Comparison of ENCODE assay signal across 8 mouse cellular contexts in genomic region chr8:111644286-111645051, GRCm38 (mm10). TPM values are rescaled to one million over a fixed set of nuclear protein-coding genes. Genes with fewer than 3 reads are reported as not detected.
DNase-seq lines count a peak whose midpoint lies in the region; ATAC-seq and TF ChIP-seq lines count a peak whose summit lies in the region.
"Not testable (repeated sequence)": the region's sequence is repeated elsewhere in the genome, so short reads cannot be mapped to it uniquely, and the experiment has no call there.

No protein-coding gene starts in this region.

- peak overlapping the region; percentile 56; the same call in 1 of the 2 replicates for H3K27ac ChIP-seq in forebrain, embryonic 12.5 days
- peak overlapping the region; percentile 91 for H3K27ac ChIP-seq in hindbrain, embryonic 12.5 days
- peak overlapping the region; percentile 97 for H3K27ac ChIP-seq in lung, embryonic 15.5 days

- H3K36me3 ChIP-seq in forebrain, embryonic 12.5 days (replicated peaks); hindbrain, embryonic 12.5 days; lung, embryonic 15.5 days: not testable (repeated sequence)

- 74% methylated on average over 12 of the region's 12 CpGs for WGBS in forebrain, embryonic 12.5 days
- 74% methylated on average over 12 of the region's 12 CpGs for WGBS in hindbrain, embryonic 12.5 days
- WGBS in lung, embryonic 15.5 days: 47% methylated on average over 12 of the region's 12 CpGs

- not testable (repeated sequence) for H3K27me3 ChIP-seq in forebrain, embryonic 12.5 days; hindbrain, embryonic 12.5 days; lung, embryonic 15.5 days

- ATAC-seq in forebrain, embryonic 12.5 days (ENCODE audit: low FRiP score); hindbrain, embryonic 12.5 days (ENCODE audit: low FRiP score); lung, embryonic 15.5 days (ENCODE audit: borderline replicate concordance, extremely low read depth, low FRiP score, low TSS enrichment): not testable (repeated sequence)

- not testable (repeated sequence) for TF ChIP-seq POLR2A in brain, embryonic 14.5 days (IDR thresholded peaks at IDR 0.05; ENCODE audit: borderline replicate concordance, extremely low read depth, insufficient read depth, insufficient read length, poor library complexity, severe bottlenecking)

- H3K4me3 ChIP-seq in forebrain, embryonic 12.5 days (replicated peaks): peak overlapping the region; percentile 81
- peak overlapping the region; percentile 72 for H3K4me3 ChIP-seq in hindbrain, embryonic 12.5 days
- H3K4me3 ChIP-seq in lung, embryonic 15.5 days: peak overlapping the region; percentile 97

- H3K9me3 ChIP-seq in forebrain, embryonic 12.5 days; hindbrain, embryonic 12.5 days (replicated peaks); lung, embryonic 15.5 days: not testable (repeated sequence)

- H3K4me2 ChIP-seq in forebrain, embryonic 12.5 days: peak overlapping the region; percentile 59
- H3K4me2 ChIP-seq in hindbrain, embryonic 12.5 days (replicated peaks): peak overlapping the region; percentile 56
- peak overlapping the region; percentile 70 for H3K4me2 ChIP-seq in lung, embryonic 15.5 days

- H3K4me1 ChIP-seq in forebrain, embryonic 12.5 days: peaks cover 13% of the 10 kb centered on the region
- H3K4me1 ChIP-seq in hindbrain, embryonic 12.5 days: not testable (repeated sequence)
- H3K4me1 ChIP-seq in lung, embryonic 15.5 days: peaks cover 13% of the 10 kb centered on the region

- peak; percentile 86 for DNase-seq in CD4-positive, CD25-positive, alpha-beta regulatory T cell, adult 2 months (ENCODE audit: low read depth, low spot score)
- peak; percentile 63 for DNase-seq in brain, embryonic 14.5 days (ENCODE audit: low read depth)
- peak; percentile 28 to 71 for DNase-seq in kidney, postnatal 25 days
- peak; percentile 77 to 83 for DNase-seq in natural killer cell, adult 2 months (ENCODE audit: low spot score in 2 of 2)
- DNase-seq in thymus, adult 18-20 months: peak; percentile 27 to 63

- H3K9ac ChIP-seq in forebrain, embryonic 12.5 days: peak overlapping the region; percentile 84; the same call in 1 of the 2 replicates
- not testable (repeated sequence) for H3K9ac ChIP-seq in hindbrain, embryonic 12.5 days
- H3K9ac ChIP-seq in lung, embryonic 15.5 days: peak overlapping the region; percentile 96

- not testable (repeated sequence) for TF ChIP-seq CTCF in brain, embryonic 14.5 days (IDR thresholded peaks at IDR 0.05; ENCODE audit: borderline replicate concordance, extremely low read depth, insufficient read depth, insufficient read length)

RNA-seq across cellular contexts. Expression of gene Zfp1, which starts 1.3 kb away (rescaled TPM):
- 25.6 and 25.9 TPM in 2 replicates for polyA plus RNA-seq in brain, embryonic 14.5 days (2012; rRNA removed)
- polyA plus RNA-seq in forebrain, embryonic 12.5 days (2016; fragmentation: Nextera tagmentation; extraction: Ambion mirVana): 22.8 and 28.4 TPM in 2 replicates
- 24.8 and 26.2 TPM in 2 replicates for polyA plus RNA-seq in hindbrain, embryonic 12.5 days (2016; fragmentation: Nextera tagmentation; extraction: Ambion mirVana)
- 18.9 and 20.0 TPM in 2 replicates for polyA plus RNA-seq in lung, embryonic 15.5 days (2015; fragmentation: Nextera tagmentation; extraction: Ambion mirVana)

RNA-seq across cellular contexts. Expression of gene Ldhd, which starts 14.3 kb away (rescaled TPM):
- polyA plus RNA-seq in brain, embryonic 14.5 days (2012; rRNA removed): 0.58 and 0.68 TPM in 2 replicates
- polyA plus RNA-seq in forebrain, embryonic 12.5 days (2016; fragmentation: Nextera tagmentation; extraction: Ambion mirVana): 0.24 and 0.50 TPM in 2 replicates
- 0.29 and 0.50 TPM in 2 replicates for polyA plus RNA-seq in hindbrain, embryonic 12.5 days (2016; fragmentation: Nextera tagmentation; extraction: Ambion mirVana)
- polyA plus RNA-seq in lung, embryonic 15.5 days (2015; fragmentation: Nextera tagmentation; extraction: Ambion mirVana): 0.54 and 0.63 TPM in 2 replicates

RNA-seq across cellular contexts. Expression of gene Ctrb1, which starts 46.3 kb away (rescaled TPM):
- polyA plus RNA-seq in brain, embryonic 14.5 days (2012; rRNA removed): 0.10 and 0.22 TPM in 2 replicates
- not detected in 2 replicates for polyA plus RNA-seq in forebrain, embryonic 12.5 days (2016; fragmentation: Nextera tagmentation; extraction: Ambion mirVana)
- polyA plus RNA-seq in hindbrain, embryonic 12.5 days (2016; fragmentation: Nextera tagmentation; extraction: Ambion mirVana): not detected in 2 replicates
- polyA plus RNA-seq in lung, embryonic 15.5 days (2015; fragmentation: Nextera tagmentation; extraction: Ambion mirVana): 0.17 and 10.5 TPM in 2 replicates
